Mouse (Mus musculus) hindbrain, embryonic 14.5 days (tissue): ENCODE results near the gene Fam71e1. TPM values are rescaled to one million over a fixed set of nuclear protein-coding genes. Genes with fewer than 3 reads are reported as not detected.

Experiments
- ATAC-seq: fragments of 200-750 bp; cut with Nextera tagmentation; 2 replicates; pipeline ENCODE4 v1.8.0; 2017; ENCODE audit warnings: moderate number of reproducible peaks, mild to moderate bottlenecking, moderate TSS enrichment, moderate library complexity; ENCODE audit not compliant: low FRiP score
- DNase-seq: peaks from one replicate; pipeline ENCODE4 v3.0.0-alpha.2; 2015; ENCODE audit warnings: low spot score
- H3K27ac ChIP-seq: fragments of 300-500 bp; sonication (generic); 2 replicates; pipeline ENCODE4 v1.5.1; 2014; ENCODE audit warnings: mild to moderate bottlenecking, moderate library complexity
- H3K27me3 ChIP-seq: fragments of 300-500 bp; sonication (generic); 2 replicates; pipeline ENCODE4 v1.6.1; 2014; ENCODE audit warnings: mild to moderate bottlenecking, low read length, mixed read lengths; ENCODE audit not compliant: control insufficient read depth, insufficient read depth
- H3K36me3 ChIP-seq: fragments of 300-500 bp; sonication (generic); replicated peaks from 2 replicates; pipeline ENCODE4 v1.6.1; 2014; ENCODE audit not compliant: control insufficient read depth, insufficient read depth
- H3K4me1 ChIP-seq: fragments of 300-500 bp; sonication (generic); replicated peaks from 2 replicates; pipeline ENCODE4 v1.6.1; 2014; ENCODE audit warnings: antibody characterized with exemption, low read length, mixed read lengths; ENCODE audit not compliant: control insufficient read depth, insufficient read depth
- H3K4me2 ChIP-seq: fragments of 300-500 bp; sonication (generic); replicated peaks from 2 replicates; pipeline ENCODE4 v1.6.1; 2014; ENCODE audit warnings: mild to moderate bottlenecking, moderate library complexity
- H3K4me3 ChIP-seq: fragments of 300-500 bp; sonication (generic); replicated peaks from 2 replicates; pipeline ENCODE4 v1.5.1; 2014; ENCODE audit warnings: mild to moderate bottlenecking, low read length
- H3K9ac ChIP-seq: fragments of 300-500 bp; sonication (generic); 2 replicates; pipeline ENCODE4 v1.6.1; 2014
- H3K9me3 ChIP-seq: fragments of 300-500 bp; sonication (generic); 2 replicates; pipeline ENCODE4 v1.6.1; 2016; ENCODE audit warnings: low read length; ENCODE audit not compliant: control insufficient read depth
- WGBS: fragments of 180-500 bp; shearing (Covaris S2); extraction: QIAGEN DNeasy Blood & Tissue Kit; methylation state at CpG from one replicate; pipeline ENCODE4 v1.1.7; 2014; 5-methylcytosine and 5-hydroxymethylcytosine counted together
- polyA plus RNA-seq: library from polyadenylated mRNA; unstranded; fragments of >200 nt; fragmentation: Nextera tagmentation; extraction: Ambion mirVana; gene quantifications from 2 replicates; pipeline ENCODE4 v1.2.1, GENCODE M21; 2014

The Fam71e1 gene
- polyA plus RNA-seq, 1 experiment from 2014 or later: 23.8 TPM

- Histone ChIP-seq H3K9ac (no peak overlapping the region), H3K27me3 (no peaks in the 10 kb centered on the region), H3K4me3 (no peak overlapping the region), H3K36me3 (no peaks in the 10 kb centered on the region), H3K4me2 (no peak overlapping the region), H3K9me3 (no peaks in the 10 kb centered on the region), H3K27ac (no peak overlapping the region), H3K4me1 (peaks cover 38% of the 10 kb centered on the region)
- DNase-seq (no peak), ATAC-seq (no peak)
- WGBS: 90% methylated on average over 16 of the region's 16 CpGs
Observed at GRCm38 (mm10) chr7:44470696-44471612, 25.4 kb upstream of the Fam71e1 start.

GRCm38 (mm10) chr7:44471880-44472557 lies 24.4 kb upstream of the Fam71e1 start:
- H3K27me3 ChIP-seq: peaks cover 6% of the 10 kb centered on the region; the same call in 1 of the 2 replicates
- DNase-seq: no peak
- WGBS: 48% methylated on average over 6 of the region's 6 CpGs
- H3K9me3 ChIP-seq: no peaks in the 10 kb centered on the region
- H3K27ac ChIP-seq: no peak overlapping the region
- H3K4me2 ChIP-seq: no peak overlapping the region
- no peaks in the 10 kb centered on the region for H3K36me3 ChIP-seq
- no peak overlapping the region for H3K4me3 ChIP-seq
- ATAC-seq: no peak
- no peak overlapping the region; the same call in 1 of the 2 replicates for H3K9ac ChIP-seq
- peaks cover 38% of the 10 kb centered on the region for H3K4me1 ChIP-seq

- H3K9me3 ChIP-seq: no peaks in the 10 kb centered on the region
- H3K9ac ChIP-seq: no peak overlapping the region; the same call in 1 of the 2 replicates
- WGBS: 31% methylated on average over 1 of the region's 1 CpGs
- no peak overlapping the region for H3K4me3 ChIP-seq
- no peak overlapping the region for H3K27ac ChIP-seq
- ATAC-seq (no peak), DNase-seq (no peak)
- H3K27me3 ChIP-seq: peaks cover 11% of the 10 kb centered on the region
- peaks cover 38% of the 10 kb centered on the region for H3K4me1 ChIP-seq
- H3K36me3 ChIP-seq: no peaks in the 10 kb centered on the region
- H3K4me2 ChIP-seq: no peak overlapping the region
Observed at GRCm38 (mm10) chr7:44472558-44472885, 23.9 kb upstream of the Fam71e1 start.

- Histone ChIP-seq H3K27me3 (peaks cover 16% of the 10 kb centered on the region), H3K27ac (0 out of 2 replicates have a peak overlapping the region, but pooled peaks have one; percentile 29), H3K36me3 (no peaks in the 10 kb centered on the region), H3K9ac (no peak overlapping the region; the same call in 1 of the 2 replicates), H3K9me3 (no peaks in the 10 kb centered on the region), H3K4me3 (no peak overlapping the region), H3K4me1 (peaks cover 38% of the 10 kb centered on the region), H3K4me2 (no peak overlapping the region)
- 66% methylated on average over 9 of the region's 9 CpGs for WGBS
- no peak for ATAC-seq
- DNase-seq: no peak
Observed at GRCm38 (mm10) chr7:44472961-44473646, 23.3 kb upstream of the Fam71e1 start.

- 17% methylated on average over 4 of the region's 4 CpGs for WGBS
- H3K27ac ChIP-seq: peak overlapping the region; percentile 29
- no peaks in the 10 kb centered on the region for H3K9me3 ChIP-seq
- H3K9ac ChIP-seq: no peak overlapping the region
- ATAC-seq (peak; percentile 73), DNase-seq (no peak)
- H3K4me3 ChIP-seq: no peak overlapping the region
- H3K4me1 ChIP-seq: peaks cover 25% of the 10 kb centered on the region
- H3K4me2 ChIP-seq: no peak overlapping the region
- no peaks in the 10 kb centered on the region for H3K36me3 ChIP-seq
- H3K27me3 ChIP-seq: peaks cover 28% of the 10 kb centered on the region
Observed at GRCm38 (mm10) chr7:44474419-44474818, 22.0 kb upstream of the Fam71e1 start.

GRCm38 (mm10) chr7:44475046-44475614 lies 21.3 kb upstream of the Fam71e1 start:
- ATAC-seq (no peak), DNase-seq (no peak)
- Histone ChIP-seq H3K27ac (peak overlapping the region; percentile 29), H3K9me3 (no peaks in the 10 kb centered on the region), H3K4me3 (no peak overlapping the region), H3K4me2 (no peak overlapping the region), H3K4me1 (peaks cover 22% of the 10 kb centered on the region), H3K9ac (no peak overlapping the region), H3K36me3 (no peaks in the 10 kb centered on the region), H3K27me3 (peaks cover 31% of the 10 kb centered on the region)
- 24% methylated on average over 5 of the region's 5 CpGs for WGBS

GRCm38 (mm10) chr7:44482836-44483435 lies 13.4 kb upstream of the Fam71e1 start:
- no peak overlapping the region for H3K4me2 ChIP-seq
- no peaks in the 10 kb centered on the region for H3K9me3 ChIP-seq
- H3K9ac ChIP-seq: no peak overlapping the region
- no peak for ATAC-seq
- H3K27me3 ChIP-seq: peaks cover 21% of the 10 kb centered on the region; the same call in 1 of the 2 replicates
- H3K4me1 ChIP-seq: no peaks in the 10 kb centered on the region
- DNase-seq: no peak
- H3K4me3 ChIP-seq: no peak overlapping the region
- 84% methylated on average over 3 of the region's 3 CpGs for WGBS
- H3K36me3 ChIP-seq: no peaks in the 10 kb centered on the region
- H3K27ac ChIP-seq: no peak overlapping the region

GRCm38 (mm10) chr7:44484109-44484508 lies 12.3 kb upstream of the Fam71e1 start:
- WGBS: 93% methylated on average over 1 of the region's 1 CpGs
- no peak for ATAC-seq
- peaks cover 11% of the 10 kb centered on the region; the same call in 1 of the 2 replicates for H3K27me3 ChIP-seq
- H3K9ac ChIP-seq: no peak overlapping the region
- H3K4me1 ChIP-seq: no peaks in the 10 kb centered on the region
- H3K27ac ChIP-seq: no peak overlapping the region
- no peaks in the 10 kb centered on the region for H3K9me3 ChIP-seq
- no peak overlapping the region for H3K4me3 ChIP-seq
- peaks cover 9% of the 10 kb centered on the region for H3K36me3 ChIP-seq
- H3K4me2 ChIP-seq: no peak overlapping the region
- no peak for DNase-seq
